Mouse (Mus musculus): ENCODE data around the gene Tnni1. TPM values are rescaled to one million over a fixed set of nuclear protein-coding genes. Genes with fewer than 3 reads are reported as not detected.

The Tnni1 gene
- polyA plus RNA-seq, 1 experiment: 2.6 TPM

DNA sequence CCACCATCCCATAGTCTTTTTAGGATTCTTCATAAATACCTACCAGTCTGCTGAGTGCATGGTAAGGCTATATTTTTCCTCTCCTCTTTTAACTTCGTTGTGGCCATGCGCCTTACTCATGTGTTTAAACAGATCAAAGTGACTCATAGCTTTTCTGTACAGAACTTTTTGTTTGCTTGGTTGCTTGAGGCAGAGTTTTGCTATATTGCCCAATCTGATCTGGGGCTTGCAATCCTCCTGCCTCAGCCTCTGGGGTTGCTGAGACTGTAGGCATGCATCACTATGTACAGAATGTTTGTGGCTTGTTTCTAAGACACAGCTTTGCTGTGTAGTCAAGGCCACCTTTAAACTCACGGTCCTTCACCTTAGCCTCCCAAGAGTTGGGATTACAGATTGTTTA is 23.3 kb upstream of the Tnni1 start:
- TF ChIP-seq POLR2A (IDR thresholded peaks at IDR 0.05; ENCODE audit: borderline replicate concordance, extremely low read depth, insufficient read depth, insufficient read length, poor library complexity, severe bottlenecking): no peak
- no peak for TF ChIP-seq CTCF (IDR thresholded peaks at IDR 0.05; ENCODE audit: borderline replicate concordance, extremely low read depth, insufficient read depth, insufficient read length)
- no peak for DNase-seq (ENCODE audit: low read depth)

DNA sequence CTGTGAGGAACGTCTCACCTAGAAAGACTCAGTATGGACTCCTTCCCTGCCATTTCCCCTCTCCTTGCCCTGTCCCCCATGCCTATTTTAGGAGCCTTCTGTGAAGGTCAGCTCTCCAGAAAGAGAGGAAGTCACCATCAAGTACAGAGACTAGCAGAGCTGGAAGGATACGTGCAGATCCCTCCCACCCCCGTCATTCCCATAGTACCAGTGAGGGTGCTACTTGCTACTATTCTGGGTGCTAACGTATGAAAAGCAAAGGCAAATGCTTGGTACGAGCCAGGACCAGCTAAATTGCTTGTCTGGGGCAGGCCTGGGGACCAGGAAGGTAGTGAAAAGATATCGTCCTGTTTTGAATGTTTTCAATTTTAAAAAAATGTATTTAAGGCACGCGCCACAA is 21.9 kb upstream of the Tnni1 start:
- no peak for DNase-seq (ENCODE audit: low read depth)
- TF ChIP-seq POLR2A (IDR thresholded peaks at IDR 0.05; ENCODE audit: borderline replicate concordance, extremely low read depth, insufficient read depth, insufficient read length, poor library complexity, severe bottlenecking): no peak
- TF ChIP-seq CTCF (IDR thresholded peaks at IDR 0.05; ENCODE audit: borderline replicate concordance, extremely low read depth, insufficient read depth, insufficient read length): no peak

GRCm38 (mm10) chr1:135759685-135760084 is 19.5 kb upstream of the Tnni1 start:
- TF ChIP-seq CTCF (IDR thresholded peaks at IDR 0.05; ENCODE audit: borderline replicate concordance, extremely low read depth, insufficient read depth, insufficient read length) (no peak), POLR2A (IDR thresholded peaks at IDR 0.05; ENCODE audit: borderline replicate concordance, extremely low read depth, insufficient read depth, insufficient read length, poor library complexity, severe bottlenecking) (no peak)
- no peak for DNase-seq (ENCODE audit: low read depth)

DNA sequence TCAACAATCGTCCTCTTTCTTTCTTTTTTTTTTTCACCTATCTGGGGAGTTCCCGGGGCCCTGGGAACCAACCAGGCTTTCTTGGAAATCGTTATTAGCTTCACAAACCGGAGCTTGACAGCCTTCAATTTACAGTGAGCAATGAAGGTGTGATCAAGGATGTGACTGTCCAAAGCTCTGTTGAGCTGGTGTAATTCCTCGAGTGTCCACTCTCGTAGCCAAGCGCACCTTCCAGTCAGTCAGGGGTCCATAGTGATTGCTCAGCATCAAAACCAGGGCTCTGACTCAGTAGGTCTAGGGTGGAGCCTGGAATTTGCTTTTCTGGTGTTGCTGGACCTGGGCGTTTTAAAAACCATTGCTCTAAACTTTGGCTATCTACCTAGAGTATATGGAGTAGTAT is 19.0 kb upstream of the Tnni1 start:
- no peak for DNase-seq (ENCODE audit: low read depth)
- TF ChIP-seq CTCF (IDR thresholded peaks at IDR 0.05; ENCODE audit: borderline replicate concordance, extremely low read depth, insufficient read depth, insufficient read length) (peak; percentile 21; the same call in 1 of the 2 replicates), POLR2A (IDR thresholded peaks at IDR 0.05; ENCODE audit: borderline replicate concordance, extremely low read depth, insufficient read depth, insufficient read length, poor library complexity, severe bottlenecking) (no peak)

DNA sequence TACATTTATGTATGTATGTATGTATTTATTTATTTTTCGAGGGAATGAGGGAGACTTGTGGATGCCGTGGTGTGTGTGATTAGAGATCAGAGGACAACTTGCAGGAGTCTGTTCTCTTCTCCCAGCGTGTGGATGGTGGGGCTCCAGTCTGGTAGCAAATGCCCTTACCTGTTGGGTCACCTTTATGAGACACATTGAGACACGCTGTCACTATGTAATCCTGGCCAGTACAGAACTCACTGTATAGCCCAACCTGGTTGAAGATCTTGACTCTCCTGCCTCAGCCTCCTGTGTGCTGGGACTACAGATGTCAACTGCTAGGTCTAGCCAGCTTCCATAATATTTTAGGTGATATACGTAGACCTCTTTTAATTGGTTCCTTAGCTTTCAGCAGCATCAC is 17.5 kb upstream of the Tnni1 start:
- no peak for DNase-seq (ENCODE audit: low read depth)
- no peak for TF ChIP-seq CTCF (IDR thresholded peaks at IDR 0.05; ENCODE audit: borderline replicate concordance, extremely low read depth, insufficient read depth, insufficient read length)
- no peak for TF ChIP-seq POLR2A (IDR thresholded peaks at IDR 0.05; ENCODE audit: borderline replicate concordance, extremely low read depth, insufficient read depth, insufficient read length, poor library complexity, severe bottlenecking)

GRCm38 (mm10) chr1:135763503-135764205 is 15.6 kb upstream of the Tnni1 start:
- TF ChIP-seq CTCF (IDR thresholded peaks at IDR 0.05; ENCODE audit: borderline replicate concordance, extremely low read depth, insufficient read depth, insufficient read length) (no peak), POLR2A (IDR thresholded peaks at IDR 0.05; ENCODE audit: borderline replicate concordance, extremely low read depth, insufficient read depth, insufficient read length, poor library complexity, severe bottlenecking) (no peak)
- DNase-seq (ENCODE audit: low read depth): no peak

DNA sequence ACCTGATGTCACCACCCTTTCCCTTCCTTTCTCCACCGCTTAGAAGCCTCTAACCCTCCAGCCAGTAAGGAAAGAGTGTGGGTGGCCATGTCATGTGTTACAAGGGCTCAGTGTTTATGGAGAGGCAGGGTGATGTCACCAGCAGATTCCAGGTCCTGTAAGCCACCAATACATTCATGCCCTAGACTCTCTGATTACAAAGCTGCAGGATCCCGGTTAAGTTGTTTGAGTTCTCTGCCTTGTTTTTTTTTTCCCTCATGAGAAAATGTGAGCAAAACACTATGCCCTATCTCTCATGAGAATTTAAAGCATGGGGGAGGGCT is 15.1 kb upstream of the Tnni1 start:
- no peak for DNase-seq (ENCODE audit: low read depth)
- TF ChIP-seq CTCF (IDR thresholded peaks at IDR 0.05; ENCODE audit: borderline replicate concordance, extremely low read depth, insufficient read depth, insufficient read length): no peak
- no peak for TF ChIP-seq POLR2A (IDR thresholded peaks at IDR 0.05; ENCODE audit: borderline replicate concordance, extremely low read depth, insufficient read depth, insufficient read length, poor library complexity, severe bottlenecking)

GRCm38 (mm10) chr1:135765645-135766591 is 13.3 kb upstream of the Tnni1 start, which contains the start of gene Phlda3:
Phlda3 (plus strand) TSS chr1:135766119.
- peak; percentile 84 for DNase-seq (ENCODE audit: low read depth)
- TF ChIP-seq POLR2A (IDR thresholded peaks at IDR 0.05; ENCODE audit: borderline replicate concordance, extremely low read depth, insufficient read depth, insufficient read length, poor library complexity, severe bottlenecking): peak; percentile 53; the same call in 1 of the 2 replicates
- TF ChIP-seq CTCF (IDR thresholded peaks at IDR 0.05; ENCODE audit: borderline replicate concordance, extremely low read depth, insufficient read depth, insufficient read length): no peak

DNA sequence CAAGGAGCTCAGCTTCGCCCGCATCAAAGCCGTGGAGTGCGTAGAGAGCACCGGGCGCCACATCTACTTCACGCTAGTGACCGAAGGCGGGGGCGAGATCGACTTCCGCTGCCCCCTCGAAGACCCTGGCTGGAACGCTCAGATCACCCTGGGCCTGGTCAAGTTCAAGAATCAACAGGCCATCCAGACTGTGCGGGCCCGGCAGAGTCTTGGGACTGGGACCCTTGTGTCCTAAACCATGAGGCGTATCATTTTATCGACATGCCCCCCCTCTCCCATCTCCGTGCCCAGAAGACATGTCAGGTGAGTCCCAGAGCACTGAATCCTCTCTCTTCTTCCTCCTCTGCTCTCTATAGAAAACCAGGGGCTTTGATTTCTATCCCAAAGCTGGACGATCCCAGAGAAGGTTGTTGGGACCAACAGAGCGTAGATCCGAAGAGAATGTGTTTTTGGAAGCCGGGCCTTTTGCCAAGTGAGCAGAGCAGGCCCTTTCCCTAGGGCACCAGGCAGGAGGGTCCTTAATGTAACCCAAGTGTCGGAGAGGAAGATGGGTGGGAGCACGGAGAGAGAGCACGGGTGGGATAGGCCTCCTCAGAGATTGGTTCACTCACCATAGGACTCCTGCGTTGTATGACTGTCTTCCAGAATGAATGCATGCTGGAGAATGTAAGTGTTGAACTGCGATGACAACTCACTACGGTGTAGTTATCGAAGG is 12.5 kb upstream of the Tnni1 start:
- DNase-seq (ENCODE audit: low read depth): peak; percentile 15
- no peak for TF ChIP-seq POLR2A (IDR thresholded peaks at IDR 0.05; ENCODE audit: borderline replicate concordance, extremely low read depth, insufficient read depth, insufficient read length, poor library complexity, severe bottlenecking)
- no peak for TF ChIP-seq CTCF (IDR thresholded peaks at IDR 0.05; ENCODE audit: borderline replicate concordance, extremely low read depth, insufficient read depth, insufficient read length)

DNA sequence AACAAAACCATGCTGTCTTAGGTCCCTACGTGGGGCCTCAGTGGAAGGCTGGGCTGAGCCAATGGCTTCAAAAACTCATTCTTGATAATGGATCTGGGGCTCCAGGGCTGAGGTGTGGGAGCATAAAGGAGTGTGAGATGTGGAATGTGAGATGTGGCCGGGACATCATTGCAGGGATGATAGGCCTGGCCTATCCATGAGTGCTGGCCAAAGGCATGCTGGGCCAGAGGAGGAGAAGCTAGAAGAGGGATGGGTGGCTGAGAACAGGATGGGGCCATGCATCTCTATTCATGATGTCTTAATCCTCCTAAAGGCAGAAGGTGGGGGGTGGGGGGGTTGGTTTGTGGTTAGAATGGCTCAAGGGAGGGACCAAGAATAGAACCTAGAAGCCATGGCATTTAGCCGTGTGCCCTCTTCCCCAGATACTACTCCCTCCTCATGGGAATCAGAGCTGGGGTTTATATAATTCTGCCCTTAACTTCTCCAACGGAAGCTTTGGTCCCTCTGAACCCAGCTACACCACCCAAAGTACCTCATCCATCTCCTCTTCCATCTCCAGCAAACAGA is 11.8 kb upstream of the Tnni1 start:
- DNase-seq (ENCODE audit: low read depth): no peak

DNA sequence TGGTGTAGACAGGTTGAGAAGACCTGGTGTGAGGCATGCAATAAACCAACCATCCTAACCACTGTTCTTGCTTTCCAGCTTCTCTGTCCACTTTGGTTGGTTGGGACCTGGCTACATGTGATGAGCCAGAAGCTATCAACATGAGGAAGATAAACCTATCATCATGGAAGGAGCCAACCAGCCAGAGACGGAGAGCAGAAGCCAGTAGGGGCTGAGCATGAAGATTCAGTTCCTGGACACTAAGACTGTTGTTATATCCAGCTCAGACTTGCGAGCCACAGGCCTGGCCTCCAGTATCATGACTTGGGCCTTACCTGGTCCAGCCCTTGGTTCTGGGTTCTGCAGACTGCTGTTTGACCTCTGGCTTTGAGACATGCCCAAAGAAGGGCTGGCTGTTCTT is 10.8 kb upstream of the Tnni1 start:
- TF ChIP-seq CTCF (IDR thresholded peaks at IDR 0.05; ENCODE audit: borderline replicate concordance, extremely low read depth, insufficient read depth, insufficient read length) (no peak), POLR2A (IDR thresholded peaks at IDR 0.05; ENCODE audit: borderline replicate concordance, extremely low read depth, insufficient read depth, insufficient read length, poor library complexity, severe bottlenecking) (no peak)
- no peak for DNase-seq (ENCODE audit: low read depth)

More for the DNA sequence above, 11.8 kb upstream of the Tnni1 start:
- TF ChIP-seq POLR2A (IDR thresholded peaks at IDR 0.05; ENCODE audit: borderline replicate concordance, extremely low read depth, insufficient read depth, insufficient read length, poor library complexity, severe bottlenecking) (no peak), CTCF (IDR thresholded peaks at IDR 0.05; ENCODE audit: borderline replicate concordance, extremely low read depth, insufficient read depth, insufficient read length) (no peak)

Measured in brain, embryonic 14.5 days (tissue).